Mouse (Mus musculus) stomach, postnatal 0 days (tissue): ENCODE measurements around the gene Rps6kc1. TPM values are rescaled to one million over a fixed set of nuclear protein-coding genes. Genes with fewer than 3 reads are reported as not detected.

Experiments used
- ATAC-seq: fragments of 200-750 bp; cut with Nextera tagmentation; 2 replicates; pipeline ENCODE4 v1.8.0; 2017; ENCODE audit not compliant: low FRiP score, low TSS enrichment
- DNase-seq: peaks from one replicate; pipeline ENCODE4 v3.0.0-alpha.2; 2016; ENCODE audit warnings: low spot score
- H3K27ac ChIP-seq: fragments of 300-500 bp; sonication (generic); replicated peaks from 2 replicates; pipeline ENCODE4 v1.5.1; 2014; ENCODE audit warnings: mild to moderate bottlenecking, control low read depth
- H3K27me3 ChIP-seq: fragments of 300-500 bp; sonication (generic); 2 replicates; pipeline ENCODE4 v1.6.1; 2014; ENCODE audit warnings: low read length; ENCODE audit not compliant: control insufficient read depth, insufficient read depth
- H3K36me3 ChIP-seq: fragments of 300-500 bp; sonication (generic); 2 replicates; pipeline ENCODE4 v1.6.1; 2014; ENCODE audit warnings: low read length, mixed read lengths; ENCODE audit not compliant: control insufficient read depth, insufficient read depth
- H3K4me1 ChIP-seq: fragments of 300-500 bp; sonication (generic); replicated peaks from 2 replicates; pipeline ENCODE4 v1.6.1; 2014; ENCODE audit warnings: antibody characterized with exemption; ENCODE audit not compliant: control insufficient read depth, insufficient read depth
- H3K4me2 ChIP-seq: fragments of 300-500 bp; sonication (generic); replicated peaks from 2 replicates; pipeline ENCODE4 v1.6.1; 2014; ENCODE audit warnings: low read depth, mild to moderate bottlenecking, control low read depth, moderate library complexity
- H3K4me3 ChIP-seq: fragments of 300-500 bp; sonication (generic); 2 replicates; pipeline ENCODE4 v1.5.1; 2014; ENCODE audit warnings: low read depth, low read length, control low read depth
- H3K9ac ChIP-seq: fragments of 300-500 bp; sonication (generic); 2 replicates; pipeline ENCODE4 v1.6.1; 2014; ENCODE audit warnings: mild to moderate bottlenecking, low read length, control low read depth, mixed read lengths
- H3K9me3 ChIP-seq: fragments of 300-500 bp; sonication (generic); 2 replicates; pipeline ENCODE4 v1.6.1; 2016; ENCODE audit warnings: low read length; ENCODE audit not compliant: control insufficient read depth
- CTCF ChIP-seq: IDR thresholded peaks from 2 replicates; pipeline ENCODE4 v1.5.1; 2016; ENCODE audit warnings: antibody characterized with exemption, low read depth, mild to moderate bottlenecking, moderate library complexity
- EP300 ChIP-seq: optimal IDR thresholded peaks from 2 replicates; pipeline ENCODE3; 2016; ENCODE audit warnings: antibody characterized with exemption
- WGBS: fragments of 180-500 bp; shearing (Covaris S2); extraction: QIAGEN DNeasy Blood & Tissue Kit; methylation state at CpG from one replicate; pipeline ENCODE4 v1.1.7; 2014; 5-methylcytosine and 5-hydroxymethylcytosine counted together
- polyA plus RNA-seq: library from polyadenylated mRNA; unstranded; fragments of >200 nt; fragmentation: Nextera tagmentation; extraction: Ambion mirVana; gene quantifications from 2 replicates; pipeline ENCODE4 v1.2.1, GENCODE M21; 2015

Gene Rps6kc1
- polyA plus RNA-seq, 1 experiment from 2014 or later: 4.5 TPM

DNA sequence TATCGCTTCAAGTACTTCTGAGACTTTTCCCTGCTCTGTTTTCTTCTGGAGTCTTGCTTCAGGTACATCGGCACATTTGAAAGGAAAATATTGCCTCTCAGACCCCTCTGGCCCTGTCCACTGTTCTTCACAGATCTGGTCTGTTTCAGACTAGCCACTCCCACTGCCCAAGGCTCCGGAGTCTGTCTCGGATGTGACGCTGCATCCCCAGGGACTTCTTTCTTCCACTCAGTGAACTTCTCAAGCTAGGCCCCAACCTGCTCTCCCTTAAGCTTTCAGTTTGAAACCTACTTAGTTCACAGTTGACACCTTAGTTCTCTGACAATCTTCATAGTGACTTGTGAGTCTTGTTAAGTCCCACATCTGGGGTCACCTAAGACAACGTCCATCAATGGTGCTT is 133.9 kb downstream of the Rps6kc1 start:
- TF ChIP-seq CTCF (no peak), EP300 (no peak)
- Histone ChIP-seq H3K4me3 (no peak overlapping the region), H3K27ac (no peak overlapping the region), H3K36me3 (peaks cover 2% of the 10 kb centered on the region; the same call in 1 of the 2 replicates), H3K9ac (no peak overlapping the region), H3K27me3 (no peaks in the 10 kb centered on the region), H3K4me1 (no peaks in the 10 kb centered on the region), H3K4me2 (no peak overlapping the region), H3K9me3 (no peaks in the 10 kb centered on the region)
- WGBS: 82% methylated on average over 6 of the region's 6 CpGs
- no peak for ATAC-seq
- DNase-seq: no peak

DNA sequence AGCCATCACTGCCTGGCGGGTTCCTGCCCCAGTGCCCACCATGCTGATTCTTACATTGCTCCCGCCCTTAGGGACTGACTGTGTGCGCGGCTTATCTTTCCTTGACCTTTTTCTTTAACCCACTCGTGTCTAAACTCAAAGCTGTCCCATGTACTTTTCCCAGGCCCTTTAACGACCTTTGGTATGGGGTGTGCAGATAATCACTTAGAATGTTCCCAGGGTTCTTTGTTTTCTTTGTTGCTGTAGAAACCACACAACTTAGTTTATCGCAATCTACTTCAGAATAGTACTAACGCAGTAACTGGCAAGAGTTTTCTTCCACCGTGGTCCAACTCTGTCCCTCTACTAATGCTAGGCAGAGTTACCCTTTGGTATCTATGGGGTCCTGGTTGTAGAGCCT is 135.3 kb downstream of the Rps6kc1 start:
- Histone ChIP-seq H3K27ac (no peak overlapping the region), H3K9me3 (no peaks in the 10 kb centered on the region), H3K4me3 (no peak overlapping the region), H3K9ac (no peak overlapping the region), H3K27me3 (no peaks in the 10 kb centered on the region), H3K4me1 (no peaks in the 10 kb centered on the region), H3K4me2 (no peak overlapping the region), H3K36me3 (peaks cover 2% of the 10 kb centered on the region; the same call in 1 of the 2 replicates)
- WGBS: 78% methylated on average over 9 of the region's 9 CpGs
- TF ChIP-seq EP300 (no peak), CTCF (no peak)
- ATAC-seq (no peak), DNase-seq (no peak)

- Histone ChIP-seq H3K9ac (no peak overlapping the region), H3K9me3 (no peaks in the 10 kb centered on the region), H3K36me3 (0 out of 2 replicates have a peak, but pooled peaks cover 2% of the 10 kb centered on the region), H3K27me3 (no peaks in the 10 kb centered on the region), H3K4me2 (no peak overlapping the region), H3K4me1 (no peaks in the 10 kb centered on the region), H3K4me3 (no peak overlapping the region), H3K27ac (no peak overlapping the region)
- WGBS: 71% methylated on average over 13 of the region's 13 CpGs
- DNase-seq: no peak
- TF ChIP-seq CTCF: no peak
- TF ChIP-seq EP300: no peak
- no peak for ATAC-seq
Observed at GRCm38 (mm10) chr1:190772088-190772885, 139.3 kb downstream of the Rps6kc1 start.

- no peaks in the 10 kb centered on the region for H3K4me1 ChIP-seq
- H3K36me3 ChIP-seq: 0 out of 2 replicates have a peak, but pooled peaks cover 2% of the 10 kb centered on the region
- no peak for DNase-seq
- H3K9me3 ChIP-seq: no peaks in the 10 kb centered on the region
- no peak overlapping the region for H3K9ac ChIP-seq
- ATAC-seq: no peak
- H3K4me3 ChIP-seq: no peak overlapping the region
- TF ChIP-seq EP300: no peak
- TF ChIP-seq CTCF: peak; percentile 49
- WGBS: 72% methylated on average over 7 of the region's 7 CpGs
- H3K27me3 ChIP-seq: no peaks in the 10 kb centered on the region
- no peak overlapping the region for H3K27ac ChIP-seq
- H3K4me2 ChIP-seq: no peak overlapping the region
Observed at GRCm38 (mm10) chr1:190769748-190770147, 141.8 kb downstream of the Rps6kc1 start.

GRCm38 (mm10) chr1:190768307-190768706 is 143.3 kb downstream of the Rps6kc1 start:
- no peaks in the 10 kb centered on the region for H3K4me1 ChIP-seq
- no peaks in the 10 kb centered on the region for H3K27me3 ChIP-seq
- no peak for TF ChIP-seq EP300
- no peak for TF ChIP-seq CTCF
- ATAC-seq: no peak
- H3K9ac ChIP-seq: no peak overlapping the region
- H3K36me3 ChIP-seq: 0 out of 2 replicates have a peak, but pooled peaks cover 2% of the 10 kb centered on the region
- no peaks in the 10 kb centered on the region for H3K9me3 ChIP-seq
- DNase-seq: no peak
- no peak overlapping the region for H3K4me3 ChIP-seq
- 38% methylated on average over 1 of the region's 1 CpGs for WGBS
- H3K27ac ChIP-seq: no peak overlapping the region
- H3K4me2 ChIP-seq: no peak overlapping the region

DNA sequence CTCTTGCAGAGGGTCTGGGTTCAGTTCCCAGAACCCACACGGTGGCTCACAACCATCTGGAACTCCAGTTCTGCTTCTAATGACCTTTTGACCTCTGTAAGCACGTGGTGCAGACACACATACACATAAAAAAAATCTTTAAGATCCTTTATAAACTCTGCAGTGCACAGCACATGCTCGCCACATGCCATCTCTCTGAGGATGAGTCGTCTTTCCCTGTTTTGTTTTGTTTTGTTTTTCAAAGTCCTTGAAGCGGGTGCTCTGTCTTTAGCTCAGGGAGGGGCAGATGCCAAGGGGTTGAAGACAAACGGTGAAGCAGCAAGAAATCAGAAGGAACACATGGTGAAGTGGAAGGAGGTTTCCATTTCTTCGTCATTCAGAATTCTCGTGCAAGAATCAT is 143.9 kb downstream of the Rps6kc1 start:
- DNase-seq (no peak), ATAC-seq (no peak)
- H3K9me3 ChIP-seq: no peaks in the 10 kb centered on the region
- no peak for TF ChIP-seq CTCF
- TF ChIP-seq EP300: no peak
- 44% methylated on average over 8 of the region's 8 CpGs for WGBS
- H3K27me3 ChIP-seq: no peaks in the 10 kb centered on the region
- H3K4me3 ChIP-seq: no peak overlapping the region
- H3K4me1 ChIP-seq: no peaks in the 10 kb centered on the region
- H3K4me2 ChIP-seq: no peak overlapping the region
- H3K36me3 ChIP-seq: no peaks in the 10 kb centered on the region
- H3K9ac ChIP-seq: no peak overlapping the region
- no peak overlapping the region for H3K27ac ChIP-seq
